Mouse (Mus musculus): Measurements from ENCODE around the gene Ern2. TPM values are rescaled to one million over a fixed set of nuclear protein-coding genes. Genes with fewer than 3 reads are reported as not detected.

Ern2 gene
- total RNA-seq, 2 experiments from 2014 or later: not detected

GRCm38 (mm10) chr7:122163766-122164165 is 22.2 kb downstream of the Ern2 start:
- intact Hi-C loops (cut with DNase I): no loop called here
- no peak for DNase-seq

GRCm38 (mm10) chr7:122160037-122160436 is 26.0 kb downstream of the Ern2 start:
- intact Hi-C loops (cut with DNase I): no loop called here
- no peak for DNase-seq

- intact Hi-C loops (cut with DNase I): no loop called here
- DNase-seq: peak; percentile 73 to 78
Observed at GRCm38 (mm10) chr7:122158915-122159902, 26.8 kb downstream of the Ern2 start, which contains the start of gene Plk1. Gene Plk1, plus strand, starts transcription at chr7:122159439.

GRCm38 (mm10) chr7:122158488-122158887 is 27.5 kb downstream of the Ern2 start:
- no peak for DNase-seq
- intact Hi-C loops (cut with DNase I): no loop called here

- no peak for DNase-seq
- intact Hi-C loops (cut with DNase I): no loop called here
Observed at GRCm38 (mm10) chr7:122152473-122152872, 33.5 kb downstream of the Ern2 start.

GRCm38 (mm10) chr7:122140991-122141390 is 45.0 kb downstream of the Ern2 start:
- DNase-seq: no peak
- intact Hi-C loops (cut with DNase I): no loop called here

GRCm38 (mm10) chr7:122138190-122138589 is 47.8 kb downstream of the Ern2 start:
- intact Hi-C loops (cut with DNase I): no loop called here
- no peak for DNase-seq

GRCm38 (mm10) chr7:122137071-122137470 is 48.9 kb downstream of the Ern2 start:
- no peak for DNase-seq
- intact Hi-C loops (cut with DNase I): no loop called here

- intact Hi-C loops (cut with DNase I): no loop called here
- DNase-seq: no peak
Observed at GRCm38 (mm10) chr7:122135070-122135469, 50.9 kb downstream of the Ern2 start.

- no peak for DNase-seq
- intact Hi-C loops (cut with DNase I): loop anchor here (2.0 kb wide), 2 partner anchors 30 to 66 kb away; partner anchors contain the start of genes Ears2 and Ubfd1
Observed at GRCm38 (mm10) chr7:122133338-122133625, 52.7 kb downstream of the Ern2 start.

- peak; percentile 98 to 99 for DNase-seq
- intact Hi-C loops (cut with DNase I): loop anchor here (2.0 kb wide), 2 partner anchors 30 to 66 kb away; partner anchors contain the start of genes Ears2 and Ubfd1
Observed at GRCm38 (mm10) chr7:122132497-122133337, 53.3 kb downstream of the Ern2 start, which contains the start of the genes Palb2 and Dctn5. Gene Palb2, minus strand, starts transcription at chr7:122132985. Gene Dctn5, plus strand, starts transcription at chr7:122133041.

- intact Hi-C loops (cut with DNase I): loop anchor here (2.0 kb wide), 2 partner anchors 29 to 65 kb away; partner anchors contain the start of genes Ears2 and Ubfd1
- no peak for DNase-seq
Observed at GRCm38 (mm10) chr7:122131834-122132233, 54.2 kb downstream of the Ern2 start.

GRCm38 (mm10) chr7:122126946-122127345 is 59.1 kb downstream of the Ern2 start:
- DNase-seq: no peak
- intact Hi-C loops (cut with DNase I): no loop called here

- no peak for DNase-seq
- intact Hi-C loops (cut with DNase I): no loop called here
Observed at GRCm38 (mm10) chr7:122125636-122126035, 60.4 kb downstream of the Ern2 start.

- DNase-seq: no peak
- intact Hi-C loops (cut with DNase I): no loop called here
Observed at GRCm38 (mm10) chr7:122123518-122123917, 62.5 kb downstream of the Ern2 start.

Other genes starting within 250 kb of the Ern2 start
- 10 to 100 TPM; 17.2 to 17.5 TPM for gene Cog7, start 204.5 kb downstream of the Ern2 start, total RNA-seq (2021)
- 10 to 100 TPM; 26.8 to 30.9 TPM for gene Gga2, start 165.0 kb downstream of the Ern2 start, total RNA-seq (2021)
- 10 to 100 TPM; 34.7 to 36.0 TPM for gene Ubfd1, start 119.0 kb downstream of the Ern2 start, total RNA-seq (2021)
- 10 to 100 TPM; 11.6 to 13.8 TPM for gene Ears2, start 118.9 kb downstream of the Ern2 start, total RNA-seq (2021)
- 1,000 to 10,000 TPM; 1,629 to 1,738 TPM for gene Ndufab1, start 84.3 kb downstream of the Ern2 start, total RNA-seq (2021)
- gene Palb2, start 53.2 kb downstream of the Ern2 start, total RNA-seq (2021): 1 to 10 TPM in 1 of 2 experiments, under 1 TPM in 1; 0.94 to 1.5 TPM
- gene Dctn5, start 53.2 kb downstream of the Ern2 start, total RNA-seq (2021): 10 to 100 TPM; 26.8 to 29.6 TPM
- 1 to 10 TPM in 1 of 2 experiments, under 1 TPM in 1; 0.86 to 1.2 TPM for gene Plk1, start 26.8 kb downstream of the Ern2 start, total RNA-seq (2021)
- gene Chp2, start 33.3 kb upstream of the Ern2 start, total RNA-seq (2021): 1 to 10 TPM; 3.8 to 4.1 TPM
- gene Prkcb, start 102.5 kb upstream of the Ern2 start, total RNA-seq (2021): 1 to 10 TPM; 3.2 to 4.9 TPM